Mouse (Mus musculus) heart, postnatal 25 days (tissue): ENCODE data around the gene Pde9a. TPM values are rescaled to one million over a fixed set of nuclear protein-coding genes. Genes with fewer than 3 reads are reported as not detected.
A peak's percentile ranks its signal among the peaks of the same experiment; 100 is the strongest.

ENCODE experiments used
- DNase-seq: peaks from one replicate; pipeline ENCODE4 v3.0.0; 2022; ENCODE audit warnings: low spot score
- intact Hi-C: fragments of 180-260 bp; cut with DNase I; formaldehyde crosslinking; loops from one replicate; pipeline ENCODE4 v1.15.1; 2025
- total RNA-seq, 2 experiments: library from RNA; stranded (reverse); gene quantifications; 2 replicates each; pipeline ENCODE4 v1.2.3; 2021

Pde9a gene
- total RNA-seq, 2 experiments from 2014 or later = 5.1 to 6.7 TPM

- no peak for DNase-seq
- intact Hi-C loops = no loop called here
Observed at GRCm38 (mm10) chr17:31452816-31453215, 66.8 kb downstream of the Pde9a start.

DNA sequence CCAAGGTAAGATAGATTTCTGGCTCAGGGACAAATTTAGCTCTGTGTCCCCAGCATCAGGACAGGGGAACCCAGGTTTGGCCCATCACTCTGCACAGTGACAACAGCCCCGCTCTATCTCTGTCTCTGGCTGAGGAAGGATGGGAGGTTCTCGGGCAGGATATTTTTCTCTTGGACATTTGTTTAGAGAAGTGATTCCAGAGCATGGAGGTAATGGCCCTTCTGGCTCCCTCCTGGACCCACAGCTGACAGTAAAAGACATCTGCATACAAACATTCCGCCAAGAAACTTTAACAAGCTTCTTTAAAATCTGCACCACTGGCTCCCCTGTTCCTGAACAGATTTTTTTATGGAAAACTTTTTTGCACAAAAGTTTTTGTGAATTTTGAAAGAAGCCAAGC is 67.5 kb downstream of the Pde9a start:
- intact Hi-C loops = no loop called here
- no peak for DNase-seq

- no peak for DNase-seq
- intact Hi-C loops = no loop called here
Observed at GRCm38 (mm10) chr17:31454056-31454455, 68.0 kb downstream of the Pde9a start.

DNA sequence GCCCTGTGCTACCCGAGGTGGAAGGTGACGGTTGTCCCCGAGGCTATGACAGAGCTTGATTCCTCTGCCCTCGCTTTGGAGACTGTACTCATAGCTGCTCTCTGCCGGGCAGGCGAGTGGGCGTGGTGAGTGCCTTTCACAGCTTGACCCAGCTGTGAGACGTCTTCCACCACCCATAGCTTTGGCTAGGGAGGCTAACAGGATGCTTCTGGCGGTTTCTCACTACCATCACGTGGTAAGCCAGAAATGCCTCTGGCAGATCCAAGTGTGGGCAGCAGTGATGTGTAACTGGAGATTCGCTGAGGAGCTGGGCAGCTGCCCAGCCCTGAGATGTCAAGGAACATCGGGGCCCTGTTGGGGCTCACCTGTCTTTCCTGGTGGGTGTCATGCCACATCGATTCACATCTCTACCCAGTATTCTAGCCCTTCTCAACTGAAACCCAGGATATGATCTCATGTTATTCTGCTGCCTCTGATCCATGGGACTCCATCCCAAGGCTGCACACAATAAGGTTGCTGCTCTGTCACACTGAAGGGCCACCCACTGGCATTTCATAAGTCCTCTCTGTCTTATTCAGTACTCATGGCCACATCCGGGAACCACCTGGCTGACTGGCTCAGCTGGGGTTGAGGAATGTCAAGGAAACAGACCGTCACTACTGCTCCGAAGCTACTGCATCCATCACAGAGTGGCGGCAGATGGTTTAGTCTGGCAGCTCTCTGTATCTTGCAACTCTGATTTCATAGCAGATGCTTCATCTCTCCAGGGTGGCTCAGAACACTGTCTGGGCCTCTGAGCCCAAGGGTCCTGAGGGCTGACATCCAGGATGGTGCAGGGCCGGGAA is 70.9 kb downstream of the Pde9a start:
- intact Hi-C loops = no loop called here
- peak; percentile 37 for DNase-seq

- DNase-seq = no peak
- intact Hi-C loops = no loop called here
Observed at GRCm38 (mm10) chr17:31460416-31460815, 74.4 kb downstream of the Pde9a start.

DNA sequence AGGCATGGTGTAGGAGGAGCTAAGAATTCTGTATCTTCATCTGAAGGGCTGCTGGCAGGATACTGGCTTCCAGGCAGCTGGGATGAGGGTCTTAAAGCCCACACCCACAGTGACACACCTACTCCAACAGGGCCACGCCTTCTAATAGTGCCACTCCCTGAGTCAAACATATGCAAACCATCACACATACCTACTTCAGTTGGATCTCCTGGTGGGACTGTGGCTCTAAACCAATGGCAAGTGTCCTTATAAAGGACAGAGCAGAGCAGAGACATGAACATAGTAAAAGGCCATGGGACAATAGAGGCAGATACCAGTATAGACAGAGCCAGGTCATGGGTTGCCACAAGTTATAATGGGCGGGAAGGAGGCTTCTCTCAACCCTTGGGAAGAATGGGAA is 76.5 kb downstream of the Pde9a start:
- intact Hi-C loops = no loop called here

DNA sequence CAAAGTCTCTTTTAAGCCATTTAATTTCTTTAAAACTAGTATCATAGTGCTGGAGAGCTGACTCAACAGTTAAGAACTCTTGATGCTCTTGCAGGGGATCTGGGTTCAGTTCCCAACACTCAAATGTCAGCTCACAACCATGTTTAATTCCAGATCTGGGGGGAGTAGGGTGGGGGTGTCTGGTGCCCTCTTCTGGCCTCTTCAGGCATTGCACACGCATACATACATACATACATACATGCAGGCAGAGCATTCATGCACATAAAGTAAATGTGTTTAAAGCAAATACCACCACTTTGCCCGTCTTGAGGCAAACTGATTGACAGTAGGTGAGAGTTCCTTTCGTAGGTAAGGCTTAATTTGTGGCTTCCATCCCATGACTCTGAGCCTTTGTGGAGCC is 80.8 kb downstream of the Pde9a start:
- DNase-seq = no peak
- intact Hi-C loops = no loop called here

More for the DNA sequence above, 76.5 kb downstream of the Pde9a start:
- no peak for DNase-seq

GRCm38 (mm10) chr17:31468496-31468895 is 82.5 kb downstream of the Pde9a start:
- DNase-seq = no peak
- intact Hi-C loops = no loop called here

DNA sequence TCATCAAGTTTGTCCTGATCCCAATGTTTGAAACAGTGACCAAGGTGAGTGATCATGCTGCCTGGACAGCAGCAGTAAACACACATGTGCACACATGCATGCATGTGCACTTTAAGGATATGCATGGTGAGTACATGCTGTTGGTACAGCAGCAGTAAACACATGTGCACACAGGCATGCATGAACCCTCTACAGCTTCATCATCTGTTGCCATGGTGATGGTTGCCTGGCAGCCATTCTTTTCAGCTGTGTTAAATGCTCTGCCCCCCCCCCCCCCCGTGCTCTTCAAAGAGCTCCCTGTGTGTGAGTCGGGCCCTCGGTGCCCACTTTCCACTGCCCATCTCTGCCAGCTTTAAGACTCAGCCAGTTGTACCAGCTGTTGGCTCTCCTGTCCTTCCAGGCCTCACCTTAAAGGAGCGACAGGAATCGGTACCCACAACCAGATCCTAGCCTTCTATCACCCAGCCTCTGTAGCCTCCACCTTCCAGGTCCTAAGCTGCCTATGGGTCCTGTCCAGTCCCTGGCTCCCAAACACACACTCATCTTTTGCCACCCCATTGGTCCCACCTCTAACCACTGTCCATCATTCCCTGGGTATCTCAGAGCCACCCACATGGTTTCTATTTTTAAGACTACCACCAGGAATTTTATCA is 84.9 kb downstream of the Pde9a start:
- intact Hi-C loops = no loop called here
- DNase-seq = no peak

DNA sequence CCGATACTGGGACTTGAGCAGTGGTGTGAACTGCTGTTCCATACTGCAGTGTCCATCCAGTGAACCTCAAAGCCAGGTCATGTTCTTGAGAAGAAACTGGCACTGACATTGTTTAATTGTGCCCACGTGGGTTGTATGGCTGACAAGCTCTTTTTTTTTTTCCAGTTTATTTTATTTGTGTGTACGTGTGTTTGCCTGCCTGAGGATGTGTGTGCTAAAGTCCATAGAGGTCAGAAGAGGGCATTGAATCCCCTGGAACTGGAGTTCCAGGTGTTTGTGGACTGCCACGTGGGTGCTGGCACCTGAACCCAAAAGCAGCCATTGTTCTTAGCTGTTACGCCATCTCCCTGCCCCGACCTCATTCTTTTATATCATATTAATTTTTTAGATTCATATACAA is 88.4 kb downstream of the Pde9a start:
- intact Hi-C loops = no loop called here
- DNase-seq = no peak

GRCm38 (mm10) chr17:31478606-31479005 is 92.6 kb downstream of the Pde9a start:
- intact Hi-C loops = no loop called here
- no peak for DNase-seq

- intact Hi-C loops = no loop called here
Observed at GRCm38 (mm10) chr17:31479108-31479844, 93.3 kb downstream of the Pde9a start.

DNA sequence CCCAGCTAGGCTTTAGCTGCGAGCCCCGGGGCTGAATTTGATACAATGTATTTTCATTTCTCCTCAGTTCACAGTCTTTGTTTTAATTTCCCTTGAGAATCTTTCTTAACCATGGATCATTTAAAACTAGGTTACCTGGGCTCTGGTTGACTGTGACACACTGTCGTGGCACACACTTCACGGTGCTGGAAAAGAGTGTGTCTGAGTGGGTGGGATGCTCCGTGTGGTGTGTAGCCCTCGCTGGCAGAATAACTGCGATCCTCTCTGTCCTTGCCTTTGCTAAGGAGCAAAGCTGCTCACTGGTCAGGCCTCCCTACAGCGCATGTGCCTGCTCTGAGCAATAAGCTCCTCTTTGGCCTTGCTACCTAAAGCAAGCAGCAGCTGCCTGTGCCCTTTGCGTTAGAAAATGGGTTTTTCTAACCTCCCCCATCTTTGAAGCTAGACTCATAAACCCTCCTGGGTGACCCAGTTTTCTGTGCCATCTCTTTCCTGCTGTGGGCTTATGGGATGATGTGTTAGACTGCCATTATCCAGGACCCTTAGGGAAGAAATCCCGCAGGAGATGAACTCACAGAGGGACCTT is 100.7 kb downstream of the Pde9a start:
- intact Hi-C loops = no loop called here
- DNase-seq = no peak

More at GRCm38 (mm10) chr17:31479108-31479844, 93.3 kb downstream of the Pde9a start:
- DNase-seq = no peak

DNA sequence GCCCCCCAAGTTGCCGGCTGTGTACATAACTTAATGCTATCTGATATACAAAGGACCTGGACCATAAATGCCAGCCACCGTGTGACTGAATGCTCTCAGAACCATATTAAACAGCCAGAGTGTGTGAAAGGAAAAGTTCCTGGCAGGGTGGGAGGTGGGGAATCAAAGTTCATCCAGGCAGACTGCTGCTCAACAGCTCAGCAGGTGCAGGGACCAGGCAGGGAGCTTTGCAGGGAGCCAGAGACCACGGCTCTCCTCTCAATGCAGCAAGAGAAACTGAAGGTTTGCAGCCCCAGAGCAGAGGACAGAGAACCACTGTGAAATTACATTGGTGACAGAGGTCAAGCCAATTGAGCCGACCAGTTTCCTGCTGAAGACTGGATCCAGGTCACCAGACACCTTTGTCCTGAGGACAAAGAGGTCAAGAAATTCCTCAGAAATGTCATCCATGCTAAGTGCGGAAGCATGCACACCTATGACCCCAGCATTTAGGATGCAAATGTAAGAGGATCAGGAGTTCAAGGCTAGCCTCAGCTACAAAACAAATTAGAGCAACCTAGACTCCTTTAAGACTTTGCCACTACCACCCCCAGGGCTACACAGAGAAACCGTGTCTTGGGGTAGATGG is 101.5 kb downstream of the Pde9a start:
- intact Hi-C loops = no loop called here
- DNase-seq = no peak

DNA sequence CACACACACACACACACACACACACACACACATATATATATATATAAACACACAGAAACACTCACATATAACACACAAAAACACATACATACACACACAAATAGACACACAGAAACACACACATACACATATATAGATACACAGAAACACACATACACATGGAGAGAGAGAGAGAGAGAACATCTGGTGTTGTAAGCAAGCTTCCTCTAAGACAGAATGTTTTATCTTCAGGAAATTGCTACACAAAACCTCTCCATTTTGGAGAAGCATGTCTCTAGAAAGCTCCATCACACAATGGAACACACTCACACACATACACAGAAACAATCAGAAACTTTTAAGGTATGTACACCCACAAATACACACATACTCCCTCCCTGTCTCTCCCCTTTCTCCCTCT is 105.3 kb downstream of the Pde9a start:
- intact Hi-C loops = loop anchor here (5.0 kb wide), 2 partner anchors 234 to 349 kb away; partner anchors contain the start of gene Tff2
- no peak for DNase-seq

- intact Hi-C loops = loop anchor here (1.0 to 5.0 kb wide), 4 partner anchors 114 to 350 kb away; partner anchors contain the start of gene Tff2
- DNase-seq = peak; percentile 42
Observed at GRCm38 (mm10) chr17:31492416-31492815, 106.4 kb downstream of the Pde9a start.

- intact Hi-C loops = loop anchor here (5.0 kb wide), 2 partner anchors 238 to 353 kb away; partner anchors contain the start of gene Tff2
- no peak for DNase-seq
Observed at GRCm38 (mm10) chr17:31494989-31495388, 109.0 kb downstream of the Pde9a start.

DNA sequence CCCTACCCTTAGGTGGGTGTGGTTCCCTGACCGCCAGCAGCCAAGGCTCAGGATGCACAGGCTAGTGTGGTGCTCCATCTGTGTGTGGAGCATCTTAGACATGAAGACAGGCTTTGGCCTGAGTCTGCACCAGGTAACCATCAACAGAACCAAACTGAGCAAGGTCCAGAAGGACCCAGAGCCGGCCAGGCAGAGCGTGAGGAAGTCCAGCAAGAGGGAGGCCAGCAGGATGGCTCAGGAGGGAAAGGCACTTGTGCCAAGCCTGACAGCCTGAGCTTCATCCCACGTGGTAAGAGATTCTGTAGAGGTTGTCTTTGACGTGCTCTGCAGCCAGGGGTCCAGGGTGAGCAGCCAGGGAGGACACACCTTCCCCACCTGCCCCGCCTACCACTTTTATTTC is 111.7 kb downstream of the Pde9a start:
- DNase-seq = no peak
- intact Hi-C loops = no loop called here

GRCm38 (mm10) chr17:31499725-31500124 is 113.7 kb downstream of the Pde9a start:
- intact Hi-C loops = no loop called here
- no peak for DNase-seq

GRCm38 (mm10) chr17:31500416-31500815 is 114.4 kb downstream of the Pde9a start:
- DNase-seq = no peak
- intact Hi-C loops = no loop called here
